Mouse (Mus musculus): ENCODE results near the gene Nusap1. TPM values are rescaled to one million over a fixed set of nuclear protein-coding genes. Genes with fewer than 3 reads are reported as not detected.

Gene Nusap1
- polyA plus RNA-seq, 1 experiment from 2014 or later, result 73.8 TPM

Other genes starting within 250 kb of the Nusap1 start
- 4.2 and 4.5 TPM in 2 replicates for gene Ino80, start 140.6 kb upstream of the Nusap1 start, polyA plus RNA-seq (2015; fragmentation: Nextera tagmentation; extraction: Ambion mirVana)
- 0.23 and 0.36 TPM in 2 replicates for gene Exd1, start 70.7 kb upstream of the Nusap1 start, polyA plus RNA-seq (2015; fragmentation: Nextera tagmentation; extraction: Ambion mirVana)
- gene Chp1, start 70.6 kb upstream of the Nusap1 start, polyA plus RNA-seq (2015; fragmentation: Nextera tagmentation; extraction: Ambion mirVana), result 63.0 and 64.3 TPM in 2 replicates
- 23.9 and 27.1 TPM in 2 replicates for gene Oip5, start 171 bp downstream of the Nusap1 start, polyA plus RNA-seq (2015; fragmentation: Nextera tagmentation; extraction: Ambion mirVana)
- gene Ndufaf1, start 44.5 kb downstream of the Nusap1 start, polyA plus RNA-seq (2015; fragmentation: Nextera tagmentation; extraction: Ambion mirVana), result 47.9 and 50.7 TPM in 2 replicates
- gene Rtf1, start 56.8 kb downstream of the Nusap1 start, polyA plus RNA-seq (2015; fragmentation: Nextera tagmentation; extraction: Ambion mirVana), result 61.3 and 68.3 TPM in 2 replicates
- 0.33 and 0.59 TPM in 2 replicates for gene Itpka, start 124.0 kb downstream of the Nusap1 start, polyA plus RNA-seq (2015; fragmentation: Nextera tagmentation; extraction: Ambion mirVana)
- not detected in 2 replicates for gene Ltk, start 142.1 kb downstream of the Nusap1 start, polyA plus RNA-seq (2015; fragmentation: Nextera tagmentation; extraction: Ambion mirVana)
- 28.5 and 30.2 TPM in 2 replicates for gene Rpap1, start 169.2 kb downstream of the Nusap1 start, polyA plus RNA-seq (2015; fragmentation: Nextera tagmentation; extraction: Ambion mirVana)
- 29.6 and 32.3 TPM in 2 replicates for gene Tyro3, start 179.4 kb downstream of the Nusap1 start, polyA plus RNA-seq (2015; fragmentation: Nextera tagmentation; extraction: Ambion mirVana)

Measured in limb, embryonic 13.5 days (tissue).